Comparison of ENCODE assay signal across 10 mouse cellular contexts in the genomic region with DNA sequence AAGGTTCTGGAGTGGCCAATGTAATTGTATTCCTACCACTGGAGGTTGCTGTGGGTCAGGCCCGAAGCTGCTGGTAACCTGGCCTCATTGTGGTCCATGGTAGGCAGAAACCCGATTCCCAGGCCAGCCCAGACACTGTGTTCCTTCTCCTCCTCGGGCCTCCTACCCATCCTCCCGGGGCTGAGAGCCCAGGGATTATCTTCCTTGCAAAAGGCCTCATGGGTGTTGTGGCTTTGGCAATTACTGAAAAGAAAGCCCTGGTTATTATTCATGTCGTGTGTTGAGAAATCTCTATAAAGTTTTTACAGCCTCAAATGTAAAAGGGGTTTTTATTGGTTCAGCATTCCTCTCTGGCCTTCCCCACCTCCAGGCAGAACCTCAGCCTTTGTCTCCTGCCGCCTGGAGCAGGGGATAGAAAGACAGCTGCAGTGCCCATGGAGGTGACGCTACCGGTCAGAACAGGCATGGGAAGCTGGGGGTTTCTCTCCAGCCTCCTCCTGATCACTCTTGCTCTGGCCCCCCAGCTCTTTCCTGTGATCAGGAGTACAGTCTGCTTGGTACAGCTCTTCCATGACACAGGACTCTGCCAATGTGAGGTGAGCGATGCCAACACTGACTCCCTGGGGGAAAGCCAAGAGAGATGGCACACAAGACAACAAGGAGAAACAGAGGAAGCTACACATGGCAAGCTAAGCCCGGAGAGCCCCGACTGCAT.
DNase-seq lines count a peak whose midpoint lies in the region; ATAC-seq lines count a peak whose summit lies in the region.
"Had no signal": no experiment of that assay in that cellular context is flagged by ENCODE, and none has a peak within 500 bp of the region (broad histone marks: within the 10 kb centered on the region; RNA-seq: fewer than 3 reads in every experiment).

No protein-coding gene starts in this region.

- H3K9ac ChIP-seq in embryonic facial prominence, embryonic 14.5 days (ENCODE audit: low read depth, low read length) = no peak overlapping the region
- no peak overlapping the region for H3K9ac ChIP-seq in neural tube, embryonic 13.5 days
- H3K9ac ChIP-seq in hindbrain, embryonic 14.5 days = no peak overlapping the region
- H3K9ac ChIP-seq: lung, embryonic 15.5 days had no signal

- no peaks in the 10 kb centered on the region for H3K27me3 ChIP-seq in embryonic facial prominence, embryonic 14.5 days (replicated peaks; ENCODE audit: control insufficient read depth, insufficient read depth, low read length)
- no peaks in the 10 kb centered on the region for H3K27me3 ChIP-seq in embryonic facial prominence, embryonic 10.5 days (replicated peaks; ENCODE audit: low read depth, poor library complexity, severe bottlenecking)
- H3K27me3 ChIP-seq in neural tube, embryonic 13.5 days = no peaks in the 10 kb centered on the region
- H3K27me3 ChIP-seq in hindbrain, embryonic 14.5 days (ENCODE audit: control insufficient read depth, insufficient read depth, low read length) = no peaks in the 10 kb centered on the region
- H3K27me3 ChIP-seq: lung, embryonic 15.5 days had no signal

- H3K4me2 ChIP-seq in embryonic facial prominence, embryonic 14.5 days (ENCODE audit: low read depth, low read length) = no peak overlapping the region
- H3K4me2 ChIP-seq in neural tube, embryonic 13.5 days = no peak overlapping the region
- H3K4me2 ChIP-seq in hindbrain, embryonic 14.5 days (replicated peaks) = no peak overlapping the region
- H3K4me2 ChIP-seq: lung, embryonic 15.5 days had no signal

- H3K4me1 ChIP-seq in embryonic facial prominence, embryonic 14.5 days (ENCODE audit: control insufficient read depth, insufficient read depth, low read length) = no peaks in the 10 kb centered on the region
- no peaks in the 10 kb centered on the region for H3K4me1 ChIP-seq in embryonic facial prominence, embryonic 10.5 days
- peaks cover 21% of the 10 kb centered on the region for H3K4me1 ChIP-seq in neural tube, embryonic 13.5 days (replicated peaks)
- H3K4me1 ChIP-seq in hindbrain, embryonic 14.5 days (replicated peaks; ENCODE audit: control insufficient read depth, insufficient read depth, low read length) = no peaks in the 10 kb centered on the region; the same call in 1 of the 2 replicates
- H3K4me1 ChIP-seq: lung, embryonic 15.5 days had no signal

- no peak for ATAC-seq in embryonic facial prominence, embryonic 14.5 days (ENCODE audit: low read depth)
- peak; percentile 55 for ATAC-seq in neural tube, embryonic 13.5 days (ENCODE audit: low read depth)
- peak; percentile 55; the same call in 1 of the 2 replicates for ATAC-seq in hindbrain, embryonic 14.5 days (ENCODE audit: low FRiP score)

- WGBS in embryonic facial prominence, embryonic 14.5 days = 61% methylated on average over 10 of the region's 11 CpGs
- 66% methylated on average over 11 of the region's 11 CpGs for WGBS in embryonic facial prominence, embryonic 10.5 days
- WGBS in neural tube, embryonic 13.5 days = 42% methylated on average over 11 of the region's 11 CpGs
- WGBS in hindbrain, embryonic 14.5 days = 59% methylated on average over 11 of the region's 11 CpGs

- H3K36me3 ChIP-seq in embryonic facial prominence, embryonic 14.5 days (ENCODE audit: control insufficient read depth, insufficient read depth, low read length) = no peaks in the 10 kb centered on the region
- no peaks in the 10 kb centered on the region for H3K36me3 ChIP-seq in embryonic facial prominence, embryonic 10.5 days (replicated peaks)
- no peaks in the 10 kb centered on the region for H3K36me3 ChIP-seq in neural tube, embryonic 13.5 days
- H3K36me3 ChIP-seq in hindbrain, embryonic 14.5 days (replicated peaks; ENCODE audit: control insufficient read depth, insufficient read depth) = no peaks in the 10 kb centered on the region
- H3K36me3 ChIP-seq: lung, embryonic 15.5 days had no signal

- no peak overlapping the region for H3K27ac ChIP-seq in embryonic facial prominence, embryonic 14.5 days (replicated peaks; ENCODE audit: low read depth, low read length)
- H3K27ac ChIP-seq in embryonic facial prominence, embryonic 10.5 days (replicated peaks) = no peak overlapping the region
- peak overlapping the region; percentile 54; the same call in 1 of the 2 replicates for H3K27ac ChIP-seq in neural tube, embryonic 13.5 days (replicated peaks)
- peak overlapping the region; percentile 4; the same call in 1 of the 2 replicates for H3K27ac ChIP-seq in hindbrain, embryonic 14.5 days
- H3K27ac ChIP-seq: lung, embryonic 15.5 days had no signal

- intact Hi-C loops in heart, postnatal 10 days (cut with DNase I) = no loop called here

- no peak overlapping the region for H3K4me3 ChIP-seq in embryonic facial prominence, embryonic 14.5 days (ENCODE audit: low read depth, low read length)
- H3K4me3 ChIP-seq in embryonic facial prominence, embryonic 10.5 days = no peak overlapping the region
- no peak overlapping the region for H3K4me3 ChIP-seq in neural tube, embryonic 13.5 days
- no peak overlapping the region for H3K4me3 ChIP-seq in hindbrain, embryonic 14.5 days (replicated peaks; ENCODE audit: low read length)
- H3K4me3 ChIP-seq: lung, embryonic 15.5 days had no signal

- peak; percentile 13 for DNase-seq in embryonic facial prominence, embryonic 14.5 days (ENCODE audit: low spot score)
- DNase-seq in embryonic facial prominence, embryonic 10.5 days (ENCODE audit: low spot score) = no peak
- DNase-seq in neural tube, embryonic 10.5 days (ENCODE audit: extremely low spot score, low spot score) = no peak
- DNase-seq in hindbrain, embryonic 14.5 days (ENCODE audit: low spot score) = peak; percentile 45
- DNase-seq in spleen, postnatal 4 days (ENCODE audit: low spot score in 2 of 2) = no peak
- DNase-seq in heart, postnatal 10 days = no peak
- DNase-seq in gastrocnemius, postnatal 4 days (ENCODE audit: low spot score in 2 of 2) = no peak
- DNase-seq: kidney, adult 8-10 months had no signal

- no peaks in the 10 kb centered on the region for H3K9me3 ChIP-seq in embryonic facial prominence, embryonic 14.5 days (ENCODE audit: control insufficient read depth, low read length)
- H3K9me3 ChIP-seq in embryonic facial prominence, embryonic 10.5 days = no peaks in the 10 kb centered on the region
- H3K9me3 ChIP-seq in neural tube, embryonic 13.5 days = no peaks in the 10 kb centered on the region
- no peaks in the 10 kb centered on the region for H3K9me3 ChIP-seq in hindbrain, embryonic 14.5 days (ENCODE audit: control insufficient read depth, low read length)
- H3K9me3 ChIP-seq: lung, embryonic 15.5 days had no signal

Comparison
In these comparisons a context has a peak if more than half of its experiments do, and no peak if none do; other contexts are left out.
1. DNase-seq: peak in embryonic facial prominence, embryonic 14.5 days (single experiment) and hindbrain, embryonic 14.5 days (single experiment); none in embryonic facial prominence, embryonic 10.5 days (single experiment), neural tube, embryonic 10.5 days (single experiment), spleen, postnatal 4 days (0 of 2), heart, postnatal 10 days (0 of 2) and gastrocnemius, postnatal 4 days (0 of 2).
2. H3K27ac ChIP-seq: peak in neural tube, embryonic 13.5 days (single experiment) and hindbrain, embryonic 14.5 days (single experiment); none in embryonic facial prominence, embryonic 14.5 days (single experiment) and embryonic facial prominence, embryonic 10.5 days (single experiment).